Mouse (Mus musculus) Patski (cell line): ENCODE results near the gene Stxbp6. TPM values are rescaled to one million over a fixed set of nuclear protein-coding genes. Genes with fewer than 3 reads are reported as not detected.

Experiments used
- ATAC-seq: fragments of 100-300 bp; one replicate; pipeline ENCODE4 v1.8.0; 2021
- CTCF ChIA-PET: fragments of 350-600 bp; sonication (Branson Sonifier 250); formaldehyde crosslinking; loops from one replicate; lab custom pipeline; 2022; ENCODE audit warnings: inconsistent platforms; lab: Charles Lee
- POLR2A ChIA-PET: fragments of 350-600 bp; sonication (Branson Sonifier 250); formaldehyde crosslinking; loops from one replicate; lab custom pipeline; 2022; ENCODE audit warnings: antibody characterized with exemption, inconsistent platforms; lab: Charles Lee
- DNase-seq: peaks from one replicate; pipeline ENCODE4 v3.0.0-alpha.2; 2011; ENCODE audit warnings: low read depth, low spot score
- H3K27me3 ChIP-seq: fragments of 371-371 bp; one replicate; pipeline ENCODE4 v1.5.1; 2021
- CTCF ChIP-seq: fragments of 100-300 bp; IDR thresholded peaks from one replicate; pipeline ENCODE4 v1.5.1; 2021
- in situ Hi-C: fragments of 300-500 bp; cut with MboI; formaldehyde crosslinking; loops from 3 replicates; pipeline ENCODE4 v1.11.1; 2018; ENCODE audit warnings: low pct_unique_long_range_greater_than_20kb, mixed read lengths
- polyA plus RNA-seq: library from polyadenylated mRNA; unstranded; gene quantifications from one replicate; pipeline ENCODE4 v1.2.3, GENCODE M21; 2021

Gene Stxbp6
- polyA plus RNA-seq, 1 experiment from 2014 or later, result 29.8 TPM

DNA sequence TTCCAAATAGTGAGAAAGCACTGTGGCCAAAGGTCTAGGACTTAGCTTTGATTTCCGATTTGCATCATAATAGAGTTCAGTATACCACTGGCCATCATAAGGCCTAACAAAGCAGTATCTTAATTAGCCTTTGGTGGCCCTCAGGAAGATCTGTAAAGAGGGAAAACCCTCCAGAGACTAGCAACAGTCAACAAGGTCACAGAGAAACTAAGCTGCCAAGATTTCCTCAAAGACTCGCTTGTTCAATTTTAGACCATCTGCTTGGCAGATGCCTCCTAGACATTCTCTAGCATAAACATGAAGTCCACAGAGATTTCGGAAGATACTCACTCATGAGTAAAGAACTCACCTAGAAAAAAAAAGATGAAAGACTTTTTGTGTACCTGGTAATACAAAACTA is 148.6 kb downstream of the Stxbp6 start:
- TF ChIP-seq CTCF, result no peak
- in situ Hi-C loops, result no loop called here
- ChIA-PET CTCF (no interaction called here), POLR2A (no interaction called here)
- no peaks in the 10 kb centered on the region for H3K27me3 ChIP-seq
- ATAC-seq (no peak), DNase-seq (no peak)

DNA sequence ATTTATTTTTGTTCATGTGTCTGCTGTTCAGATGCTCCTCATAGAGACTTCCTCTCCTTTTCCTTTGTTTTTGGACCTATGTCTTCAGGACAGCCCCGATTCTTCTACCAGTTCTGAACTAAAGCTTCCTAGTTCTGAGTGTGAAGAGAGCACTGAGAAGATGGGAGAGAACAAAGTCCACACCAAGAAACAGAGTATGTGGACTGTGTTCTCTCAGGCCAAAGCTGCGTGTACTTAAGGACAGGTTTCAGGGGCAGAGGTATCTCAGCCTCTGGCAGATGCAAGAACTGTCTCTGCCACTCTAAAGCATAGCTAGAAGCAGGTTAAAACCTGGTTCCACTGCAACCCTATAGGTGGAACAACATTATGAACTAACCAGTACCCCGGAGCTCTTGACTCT is 151.2 kb downstream of the Stxbp6 start:
- POLR2A ChIA-PET, result interaction anchor here (0.6 kb wide), 1 partner anchor 16 kb away, joined by 3 read pairs; no protein-coding TSS in a partner anchor
- TF ChIP-seq CTCF, result no peak
- CTCF ChIA-PET, result interaction anchor here (0.7 to 1.5 kb wide), 2 partner anchors 13 to 20 kb away, joined by 3 read pairs; no protein-coding TSS in a partner anchor
- in situ Hi-C loops, result no loop called here
- no peaks in the 10 kb centered on the region for H3K27me3 ChIP-seq
- no peak for DNase-seq
- no peak for ATAC-seq

DNA sequence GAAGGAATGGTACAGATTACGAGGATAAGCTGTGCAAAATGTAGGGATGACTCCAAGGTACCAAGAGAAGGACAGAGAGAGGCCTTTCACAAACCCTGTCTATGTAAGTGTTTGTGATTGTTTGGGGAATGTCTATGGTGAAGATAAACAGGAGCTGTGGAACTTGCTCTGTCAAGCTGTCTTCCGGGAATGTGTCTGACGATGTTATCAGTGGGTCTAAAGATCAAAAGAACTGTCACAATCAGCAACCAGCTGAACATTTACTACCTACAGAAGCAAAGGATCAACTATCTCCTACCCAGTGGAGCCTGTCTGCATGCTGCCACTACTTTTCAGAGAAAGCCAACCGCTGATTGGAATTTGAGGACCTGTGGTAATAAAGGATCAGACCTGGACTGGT is 152.3 kb downstream of the Stxbp6 start:
- DNase-seq (no peak), ATAC-seq (no peak)
- in situ Hi-C loops, result no loop called here
- no peaks in the 10 kb centered on the region for H3K27me3 ChIP-seq
- ChIA-PET CTCF (no interaction called here), POLR2A (no interaction called here)
- no peak for TF ChIP-seq CTCF

DNA sequence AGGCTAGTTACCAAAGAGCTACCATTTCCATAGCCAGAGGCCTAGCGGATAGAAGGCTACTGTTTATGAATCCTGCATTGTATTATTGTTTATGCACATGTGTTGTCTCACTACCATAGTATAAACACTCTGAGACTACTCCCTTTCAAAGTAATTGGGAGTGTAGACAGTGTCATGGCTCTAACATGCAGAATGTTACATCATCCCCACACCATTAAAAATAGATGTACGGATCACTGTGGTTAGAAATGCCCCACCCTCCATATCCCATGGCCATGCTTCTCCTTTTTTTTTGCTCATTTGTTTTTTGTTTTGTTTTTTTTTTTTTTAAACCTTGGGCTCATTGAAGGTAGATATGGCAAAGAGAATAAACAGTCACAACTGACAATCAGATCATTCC is 154.9 kb downstream of the Stxbp6 start:
- in situ Hi-C loops, result no loop called here
- ChIA-PET CTCF (no interaction called here), POLR2A (interaction anchor here (0.9 kb wide), 1 partner anchor 47 kb away, joined by 3 read pairs; no protein-coding TSS in a partner anchor)
- no peaks in the 10 kb centered on the region for H3K27me3 ChIP-seq
- no peak for DNase-seq
- TF ChIP-seq CTCF, result no peak
- no peak for ATAC-seq

DNA sequence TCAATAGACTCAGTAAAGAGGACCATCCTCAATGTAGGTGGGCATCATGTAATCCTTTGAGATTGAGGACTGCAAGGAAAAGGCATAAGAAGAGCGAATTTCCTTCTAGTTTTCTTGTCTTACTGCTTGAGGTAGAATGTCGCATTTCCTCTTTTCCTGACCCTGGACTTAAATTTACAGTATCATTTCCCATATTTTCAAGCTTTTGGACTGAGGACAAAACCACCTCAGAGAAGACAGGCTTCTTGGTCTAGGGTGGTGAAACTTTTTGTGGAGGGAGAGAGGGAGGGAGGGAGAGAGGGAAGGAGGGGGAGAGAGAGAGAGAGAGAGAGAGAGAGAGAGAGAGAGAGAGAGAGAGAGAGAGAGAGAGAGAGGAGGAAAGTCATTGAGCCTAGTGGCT is 155.6 kb downstream of the Stxbp6 start:
- ATAC-seq (no peak), DNase-seq (no peak)
- no peak for TF ChIP-seq CTCF
- ChIA-PET CTCF (no interaction called here), POLR2A (interaction anchor here (0.9 kb wide), 1 partner anchor 46 kb away, joined by 3 read pairs; no protein-coding TSS in a partner anchor)
- no peaks in the 10 kb centered on the region for H3K27me3 ChIP-seq
- in situ Hi-C loops, result no loop called here

DNA sequence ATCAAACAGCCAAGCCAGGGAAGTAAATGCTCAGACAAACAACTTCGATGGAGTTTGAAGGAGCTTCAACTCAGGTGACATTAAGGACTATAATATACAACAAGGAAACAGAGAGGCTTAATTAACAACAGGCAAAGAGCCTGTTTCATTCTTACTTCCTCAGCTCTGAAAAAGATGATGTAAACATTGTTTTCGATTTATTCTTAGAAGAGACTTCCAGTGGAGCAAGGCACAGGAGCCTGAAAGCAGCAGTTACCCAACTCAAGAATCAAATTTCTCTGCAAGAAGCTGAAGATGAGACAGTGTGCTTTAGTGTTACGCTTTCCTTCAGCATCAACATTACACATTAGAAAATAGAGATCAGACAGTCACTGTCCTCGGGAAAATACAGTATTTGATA is 160.7 kb downstream of the Stxbp6 start:
- in situ Hi-C loops, result no loop called here
- DNase-seq (no peak), ATAC-seq (no peak)
- H3K27me3 ChIP-seq, result no peaks in the 10 kb centered on the region
- POLR2A ChIA-PET, result interaction anchor here (0.6 kb wide), 1 partner anchor 542 kb away, joined by 3 read pairs; no protein-coding TSS in a partner anchor
- TF ChIP-seq CTCF, result no peak
- CTCF ChIA-PET, result interaction anchor here (0.7 kb wide), 1 partner anchor 246 kb away, joined by 3 read pairs; no protein-coding TSS in a partner anchor

DNA sequence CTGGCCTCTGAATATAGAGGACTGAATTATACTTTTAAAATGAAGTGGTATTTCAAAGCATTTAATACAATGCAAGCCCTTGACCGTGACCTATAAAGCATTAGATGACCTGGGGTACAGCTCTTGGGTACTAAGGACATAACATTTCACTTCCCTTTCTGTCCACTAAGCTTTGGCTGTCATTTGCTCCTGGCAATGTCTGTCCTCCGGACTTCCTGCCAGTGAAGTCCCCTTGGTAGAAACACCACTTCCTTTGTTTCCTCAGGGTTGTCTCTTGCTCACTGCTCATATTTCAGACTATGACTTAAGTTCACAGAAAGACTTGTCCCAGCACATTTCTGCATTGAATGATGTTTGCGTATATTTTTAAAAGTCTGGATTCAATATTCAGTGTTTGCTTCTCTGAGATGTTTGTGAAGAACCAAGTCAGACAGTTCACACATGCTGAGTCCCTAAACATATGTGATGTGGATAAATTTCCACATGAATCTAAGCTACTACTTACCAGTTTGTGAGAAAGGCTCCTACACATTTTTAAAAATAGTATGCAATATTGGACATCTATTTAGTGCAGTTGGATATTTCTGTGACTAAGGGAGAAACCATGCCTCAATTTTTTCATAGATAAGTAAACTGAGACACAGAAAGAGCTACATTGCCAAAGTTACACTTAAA is 166.3 kb downstream of the Stxbp6 start:
- no peak for TF ChIP-seq CTCF
- ChIA-PET POLR2A (interaction anchor here (1.7 kb wide), 1 partner anchor 23 kb away, joined by 5 read pairs; no protein-coding TSS in a partner anchor), CTCF (interaction anchor here (1.2 kb wide), 1 partner anchor 36 kb away, joined by 3 read pairs; no protein-coding TSS in a partner anchor)
- DNase-seq, result no peak
- no peaks in the 10 kb centered on the region for H3K27me3 ChIP-seq
- in situ Hi-C loops, result no loop called here
- no peak for ATAC-seq

DNA sequence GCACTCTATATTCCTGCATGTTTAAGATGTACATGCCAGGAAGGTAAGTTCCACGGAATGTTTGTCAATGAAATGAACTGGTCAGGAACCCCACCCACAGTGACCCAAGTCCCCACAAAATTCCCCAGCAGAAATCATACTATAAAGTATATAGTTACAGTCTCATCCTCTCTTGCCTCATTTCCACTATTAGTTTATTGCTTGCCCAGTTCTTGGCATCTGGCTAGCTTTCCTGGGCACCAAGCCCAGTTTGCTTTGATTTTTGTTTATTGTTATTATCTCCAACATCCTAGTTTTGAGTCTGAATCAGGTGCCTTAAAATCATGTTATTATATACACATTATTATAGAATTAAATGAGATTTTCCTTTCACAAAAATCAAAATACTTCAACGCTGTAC is 168.5 kb downstream of the Stxbp6 start:
- DNase-seq (no peak), ATAC-seq (no peak)
- ChIA-PET CTCF (interaction anchor here (1.0 kb wide), 1 partner anchor 32 kb away, joined by 3 read pairs; no protein-coding TSS in a partner anchor), POLR2A (no interaction called here)
- no peaks in the 10 kb centered on the region for H3K27me3 ChIP-seq
- in situ Hi-C loops, result no loop called here
- no peak for TF ChIP-seq CTCF

DNA sequence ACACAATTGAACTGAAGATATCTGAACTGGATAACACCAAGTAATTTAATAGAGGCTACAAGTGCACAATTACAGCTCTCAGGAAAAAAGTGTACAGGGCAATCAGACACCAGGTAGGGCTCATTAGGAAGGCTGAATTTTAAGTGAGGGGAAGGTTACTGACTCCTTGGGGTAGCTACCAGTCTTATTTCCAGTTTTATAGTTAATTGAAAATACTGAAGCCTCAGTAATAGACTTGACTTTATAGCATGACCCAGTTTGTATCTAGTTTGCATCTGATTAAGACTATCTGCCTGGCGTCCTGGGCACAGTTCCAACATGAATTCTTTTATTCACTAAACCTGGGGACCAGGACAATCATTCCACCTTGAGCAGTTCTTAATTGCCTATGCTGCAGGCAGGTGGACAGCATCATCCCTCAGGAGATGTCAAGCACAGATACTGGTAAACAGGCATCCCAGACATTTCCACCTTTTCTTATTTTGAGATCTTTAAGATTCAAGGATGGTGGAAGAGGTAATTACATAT is 171.2 kb downstream of the Stxbp6 start:
- DNase-seq (no peak), ATAC-seq (no peak)
- ChIA-PET CTCF (no interaction called here), POLR2A (no interaction called here)
- no peaks in the 10 kb centered on the region for H3K27me3 ChIP-seq
- TF ChIP-seq CTCF, result no peak
- in situ Hi-C loops, result no loop called here

DNA sequence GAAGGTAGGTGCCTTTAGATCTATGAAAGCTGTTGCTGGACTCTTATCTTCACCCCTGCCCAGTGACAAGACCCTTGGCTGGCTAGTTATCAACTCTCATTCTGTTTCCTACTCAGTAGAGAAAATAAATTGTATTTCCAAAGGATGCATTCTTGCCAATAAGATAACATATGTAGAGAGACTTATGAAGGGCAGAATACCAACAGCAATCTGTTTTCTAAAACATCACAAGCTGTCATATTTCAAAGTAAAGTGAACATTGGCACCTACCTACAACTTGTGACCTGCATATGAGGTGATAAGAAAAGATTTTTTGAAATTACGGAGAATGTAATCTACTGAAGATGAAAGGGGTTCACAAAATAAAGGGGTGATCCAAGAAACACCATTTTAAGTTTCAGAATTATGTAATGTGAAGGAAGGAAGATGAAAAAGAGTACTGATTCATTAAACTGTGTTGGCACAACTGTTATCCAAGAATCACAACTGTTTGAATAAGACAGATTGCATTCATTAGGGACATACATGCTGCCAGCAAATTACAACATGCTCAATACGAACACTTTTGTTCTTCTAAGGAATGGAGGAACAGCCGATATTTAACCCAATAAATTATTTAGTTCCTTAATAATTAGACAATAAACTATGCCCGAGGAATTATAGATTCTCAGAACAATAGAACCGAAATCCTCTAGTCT is 175.2 kb downstream of the Stxbp6 start:
- in situ Hi-C loops, result no loop called here
- POLR2A ChIA-PET, result no interaction called here
- no peak for ATAC-seq
- H3K27me3 ChIP-seq, result no peaks in the 10 kb centered on the region
- no peak for TF ChIP-seq CTCF
- CTCF ChIA-PET, result no interaction called here
- DNase-seq, result no peak
